Mouse (Mus musculus): ENCODE data around the gene Cherp.

GRCm38 (mm10) chr8:72493381-72493780, 18.4 kb upstream of the Cherp start:
- no peak for TF ChIP-seq CTCF (conservative IDR thresholded peaks at IDR 0.05 in 1 of 2, IDR thresholded peaks at IDR 0.05 in 1 of 2; ENCODE audit: low read depth in 2 of 2, low read length in 2 of 2)
- TF ChIP-seq POLR2A (IDR thresholded peaks at IDR 0.05; ENCODE audit: low read depth, low read length), result no peak
- no peak for TF ChIP-seq EP300 (IDR thresholded peaks at IDR 0.05; ENCODE audit: low read length)
- TF ChIP-seq MAX (IDR thresholded peaks at IDR 0.05; ENCODE audit: low read length), result no peak
- no peak for TF ChIP-seq KAT2A (IDR thresholded peaks at IDR 0.05; ENCODE audit: insufficient replicate concordance, low read length)
- no peak for TF ChIP-seq BHLHE40 (IDR thresholded peaks at IDR 0.05; ENCODE audit: low read depth, low read length)
- no peak for TF ChIP-seq TBP (conservative IDR thresholded peaks at IDR 0.05; ENCODE audit: low read depth, low read length)

All from CH12.LX (cell line).